Mouse (Mus musculus) layer of hippocampus, postnatal 36 days (tissue): ENCODE data around the gene Shank1. TPM values are rescaled to one million over a fixed set of nuclear protein-coding genes. Genes with fewer than 3 reads are reported as not detected.

Experiments used
- DNase-seq, 2 experiments: peaks; one replicate each; pipeline ENCODE4 v3.0.0; 2022
- total RNA-seq, 2 experiments: library from RNA; stranded (reverse); gene quantifications; 2 replicates each; pipeline ENCODE4 v1.2.3; 2021

Shank1 gene
- total RNA-seq, 2 experiments from 2014 or later: 588 to 654 TPM

DNA sequence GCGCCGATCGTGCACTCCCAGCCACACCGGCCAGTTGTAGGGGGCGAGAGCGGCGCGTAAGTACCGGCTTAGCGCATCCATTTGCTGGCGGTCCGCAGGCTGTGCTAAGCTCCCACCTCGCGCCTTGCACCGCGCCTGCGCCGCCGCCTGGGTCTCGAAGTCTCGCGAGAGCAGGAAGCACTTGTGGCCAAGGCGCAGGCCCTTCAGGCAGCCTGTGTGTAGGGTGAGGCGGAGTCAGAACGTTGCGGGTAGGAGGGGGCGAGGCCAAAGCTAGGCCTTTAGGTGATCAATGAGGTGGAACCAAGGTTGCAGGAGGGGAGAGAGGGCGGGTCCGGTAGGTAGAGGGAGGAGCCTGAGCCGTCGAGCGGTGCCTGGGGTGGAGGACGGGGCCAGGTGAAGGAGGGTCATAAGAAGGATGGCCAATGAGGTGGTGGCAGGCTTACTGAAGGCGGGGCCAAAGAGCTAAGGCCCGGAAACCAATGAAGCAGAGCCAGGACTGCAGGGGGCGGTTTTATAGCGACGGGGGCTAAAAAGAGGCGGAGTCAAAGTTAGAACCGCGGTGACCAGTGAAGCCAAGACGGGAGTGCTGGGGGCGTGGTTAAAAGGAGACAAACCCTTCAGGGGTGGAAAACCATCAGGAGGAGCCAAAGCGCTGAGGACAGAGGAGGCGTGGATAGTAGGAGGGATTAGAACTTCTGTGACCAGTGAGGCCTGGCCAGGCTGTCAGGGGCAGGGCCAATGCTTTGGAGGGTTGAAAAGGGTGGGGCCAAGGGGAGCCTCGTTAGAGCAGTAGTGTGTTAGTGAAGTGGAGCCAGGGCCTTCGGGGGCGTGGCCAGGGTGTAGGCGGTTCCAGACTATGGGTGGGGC, 5.0 kb upstream of the Shank1 start:
- DNase-seq: peak; percentile 97

DNA sequence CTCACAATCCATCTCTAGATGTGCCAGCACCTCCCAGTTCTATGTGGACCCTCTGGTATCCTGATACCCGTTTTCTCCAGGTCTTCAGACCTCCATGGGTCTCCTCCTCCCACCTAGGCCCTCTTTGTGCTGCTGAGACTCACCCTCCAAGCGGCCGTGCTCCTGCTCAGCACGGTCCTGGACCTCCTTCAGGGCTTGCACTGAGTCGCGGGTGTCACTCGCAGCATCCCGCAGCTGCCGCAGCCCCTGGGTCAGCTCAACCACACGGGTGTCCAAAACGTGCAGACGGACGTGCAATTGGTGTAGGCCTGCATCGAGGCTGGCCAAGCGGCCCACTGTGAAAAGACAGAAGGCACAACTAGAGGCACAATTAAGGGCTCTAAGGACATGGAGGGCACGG, 4.4 kb upstream of the Shank1 start:
- no peak for DNase-seq

DNA sequence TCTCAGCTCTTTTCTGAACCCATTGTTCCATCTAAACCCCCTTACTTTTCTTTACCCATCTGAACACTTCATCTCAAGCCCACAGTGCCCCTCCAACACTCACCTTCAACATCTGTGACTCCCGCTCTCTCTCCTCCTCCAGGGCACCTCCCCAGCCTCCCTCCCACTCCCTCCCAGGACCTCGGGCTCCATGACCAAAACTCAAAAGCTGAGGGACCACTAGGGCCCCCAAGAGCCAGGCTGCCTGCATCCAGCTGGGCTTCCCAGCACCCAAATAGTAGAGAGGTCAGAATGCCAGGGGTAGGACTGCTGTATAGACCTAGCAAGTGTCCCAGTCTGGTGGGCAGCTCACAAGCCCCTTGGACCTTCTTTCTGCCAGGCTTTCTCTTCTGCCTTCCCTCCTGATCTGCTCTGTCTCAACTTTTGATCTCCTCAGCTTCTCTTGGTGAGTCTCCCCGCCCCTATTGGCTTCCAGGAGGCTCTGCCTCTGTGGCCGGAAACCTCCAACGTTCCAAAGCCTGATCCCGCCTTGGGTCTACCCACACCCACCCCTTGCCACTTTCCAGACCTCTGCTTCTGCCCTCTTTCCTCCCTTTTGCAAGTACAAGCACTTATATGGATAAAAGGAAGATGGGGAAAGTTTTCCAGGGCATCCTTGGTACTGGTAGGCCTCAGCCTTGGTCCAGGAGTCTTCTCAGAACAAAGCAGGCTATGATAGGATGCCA, 3.4 kb upstream of the Shank1 start, which contains the start of gene Clec11a:
TSS of gene Clec11a (minus strand) at position 387 of the 725 bp plus-strand sequence.
- DNase-seq: no peak

DNA sequence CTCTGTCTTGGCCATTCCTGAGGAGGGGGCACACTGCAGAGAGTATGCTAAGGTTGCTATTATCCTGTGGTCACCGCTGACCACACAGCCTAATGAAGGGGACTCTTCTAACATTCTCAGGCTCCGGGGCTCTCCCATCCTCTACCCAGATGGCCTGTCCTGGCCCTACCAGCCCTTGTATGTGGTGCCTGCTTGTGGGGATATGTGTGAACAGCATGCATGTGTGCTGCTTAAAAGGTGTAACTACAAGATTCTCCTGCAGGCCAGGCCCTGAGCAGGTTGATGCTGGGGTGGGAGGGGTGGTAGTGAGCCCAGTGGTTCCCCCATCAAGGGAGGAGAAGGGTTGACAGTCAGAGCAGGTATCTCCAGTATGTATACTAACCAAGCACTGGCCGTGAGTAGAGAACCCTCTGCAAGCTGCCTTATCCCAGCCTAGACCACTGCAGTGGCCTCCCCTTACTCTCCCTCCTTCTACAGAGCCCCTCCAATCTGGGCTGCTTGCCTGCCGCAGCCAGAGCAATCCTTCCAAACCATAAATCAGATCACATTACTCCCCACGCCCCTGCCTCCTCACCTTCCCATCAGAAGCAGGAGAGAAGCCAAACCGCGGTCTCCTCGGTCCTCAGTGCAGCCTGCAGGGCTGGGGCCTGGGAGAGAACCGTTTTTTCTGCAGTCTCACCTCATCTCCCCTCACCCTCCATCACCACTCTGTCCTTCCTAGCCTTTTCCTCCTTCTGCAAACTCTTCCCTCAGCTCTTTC, 2.6 kb upstream of the Shank1 start:
- DNase-seq: no peak

DNA sequence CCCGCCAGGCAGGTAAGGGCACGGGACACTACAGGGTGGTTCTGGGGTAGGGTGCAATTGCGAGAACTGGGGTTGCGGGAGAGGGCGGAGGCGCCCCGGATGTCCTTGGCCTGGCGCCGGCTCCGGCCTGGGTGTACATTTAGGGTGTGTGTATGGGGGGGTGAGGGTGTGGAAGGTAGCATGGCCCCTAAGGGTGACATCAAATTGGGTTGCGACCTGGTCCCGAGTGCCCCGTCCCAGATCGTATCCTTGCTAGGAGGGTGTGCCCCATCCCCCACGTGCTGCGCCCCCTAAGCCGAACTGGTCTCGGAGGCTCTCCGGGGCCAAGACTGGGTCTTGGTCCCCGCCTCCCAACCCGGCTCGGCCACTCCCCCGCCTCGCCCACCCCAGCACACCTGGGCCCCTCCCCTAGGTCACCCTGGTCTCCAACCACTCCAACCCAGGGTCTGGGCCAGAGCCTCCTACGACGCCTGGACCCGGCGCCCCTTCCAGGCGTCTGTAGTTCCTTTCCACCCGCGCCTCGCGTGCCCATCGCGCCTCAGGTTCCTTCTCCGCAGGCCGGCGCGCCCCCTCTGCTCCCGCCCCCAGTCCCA, 328 bp downstream of the Shank1 start:
- DNase-seq: no peak

DNA sequence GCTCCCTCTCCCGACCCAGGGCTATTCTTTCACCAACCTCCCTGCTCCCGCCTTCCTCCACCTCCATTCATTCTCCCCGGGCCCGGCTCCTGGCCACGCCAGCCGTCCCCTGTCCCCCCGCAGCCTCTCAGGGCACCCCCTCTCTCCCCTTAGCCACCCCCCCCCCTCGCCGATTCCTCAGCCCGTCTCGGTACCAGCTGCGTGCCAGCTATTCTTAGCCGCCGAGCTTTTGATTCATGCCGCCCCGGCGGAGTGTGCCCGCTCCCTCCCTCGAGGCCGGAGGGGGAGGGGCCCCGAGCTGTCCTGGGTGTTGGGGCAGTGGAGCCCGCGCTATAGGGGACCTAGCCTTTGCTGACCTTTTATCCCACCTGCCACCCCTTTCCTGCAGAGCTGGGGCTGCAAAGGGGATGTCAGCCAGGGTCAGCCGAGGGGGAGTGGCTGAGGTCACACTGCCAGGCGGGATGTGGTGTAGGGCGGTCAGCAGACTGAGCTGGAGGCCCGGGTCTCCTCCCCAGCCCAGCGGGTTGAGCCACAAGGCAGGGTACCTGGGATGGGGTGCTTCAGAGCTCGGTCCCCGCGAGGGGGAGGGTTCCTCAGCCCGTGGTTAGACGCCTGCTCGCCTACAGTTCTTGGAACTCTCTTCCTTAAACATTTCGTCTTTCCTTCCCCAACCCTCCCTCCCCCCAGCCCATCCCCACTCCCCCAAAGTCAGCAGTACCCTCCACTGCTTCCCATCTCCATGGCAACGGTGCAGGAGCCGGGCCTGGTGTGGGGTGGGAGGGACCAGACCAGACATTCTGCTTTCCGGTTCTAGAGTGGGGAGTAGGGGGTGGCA, 1.0 kb downstream of the Shank1 start:
- peak; percentile 58 to 68 for DNase-seq

DNA sequence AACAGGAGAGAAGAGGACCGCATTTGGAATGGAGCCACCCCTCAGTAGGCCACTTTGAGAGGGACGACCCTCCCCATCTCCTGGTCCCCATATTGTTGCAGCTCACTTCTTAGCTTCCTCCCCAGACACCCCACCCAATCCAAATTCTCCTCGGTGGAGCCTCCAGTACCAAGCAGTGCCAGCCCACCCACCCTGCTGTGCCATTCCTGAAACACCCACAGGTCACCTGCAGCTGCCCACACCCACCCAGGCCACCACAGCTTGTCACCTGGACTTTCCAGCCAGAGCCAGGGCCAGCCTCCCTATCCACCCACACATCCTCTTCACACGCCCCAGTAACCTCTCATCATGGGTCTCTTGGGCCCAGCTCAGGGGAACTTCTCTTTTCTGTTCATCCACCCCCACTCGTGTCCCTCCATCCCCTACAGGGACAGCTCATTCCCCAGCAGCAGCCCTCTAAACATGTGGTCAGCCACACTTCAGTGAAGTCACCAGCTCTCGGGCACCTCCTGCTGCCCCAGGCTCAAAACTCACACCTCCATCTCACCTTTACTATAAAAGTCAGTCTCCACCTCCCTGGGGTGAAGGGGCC, 1.8 kb downstream of the Shank1 start:
- no peak for DNase-seq

DNA sequence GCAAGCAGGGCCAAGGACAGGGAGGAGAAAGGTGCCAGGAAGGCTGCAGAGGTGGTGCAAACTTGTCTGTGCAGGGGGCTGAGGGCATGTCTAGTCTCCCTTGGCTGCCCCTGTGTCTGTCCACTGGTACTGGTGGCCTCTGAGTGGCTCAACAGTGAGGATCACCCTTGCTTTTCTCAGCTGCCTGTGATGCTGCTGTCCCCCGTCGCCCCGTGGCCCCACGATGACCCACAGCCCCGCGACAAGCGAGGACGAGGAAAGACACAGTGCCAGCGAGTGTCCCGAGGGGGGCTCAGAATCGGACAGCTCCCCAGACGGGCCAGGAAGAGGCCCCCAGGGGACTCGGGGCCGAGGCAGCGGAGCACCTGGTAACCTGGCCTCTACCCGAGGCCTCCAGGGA, 2.4 kb downstream of the Shank1 start:
- DNase-seq: no peak

DNA sequence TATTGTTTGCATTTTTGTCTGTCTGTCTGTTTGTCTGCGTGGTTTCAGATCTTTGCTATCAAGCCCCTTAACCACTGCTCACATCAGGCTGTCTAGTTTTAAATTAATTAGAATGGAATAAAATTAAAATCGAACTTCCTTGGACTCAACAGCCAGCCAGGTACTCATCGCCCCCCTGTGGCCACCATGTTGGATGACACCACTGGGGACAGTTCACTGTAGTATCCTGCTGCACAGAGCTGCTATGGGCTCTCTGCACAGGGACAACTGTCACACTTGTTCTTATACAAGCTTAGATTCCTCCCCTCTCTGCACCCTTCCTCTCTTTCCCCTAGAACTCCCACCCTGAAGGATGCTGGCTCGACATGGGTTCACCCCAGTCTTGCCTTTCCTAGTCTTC, 7.9 kb downstream of the Shank1 start:
- no peak for DNase-seq

DNA sequence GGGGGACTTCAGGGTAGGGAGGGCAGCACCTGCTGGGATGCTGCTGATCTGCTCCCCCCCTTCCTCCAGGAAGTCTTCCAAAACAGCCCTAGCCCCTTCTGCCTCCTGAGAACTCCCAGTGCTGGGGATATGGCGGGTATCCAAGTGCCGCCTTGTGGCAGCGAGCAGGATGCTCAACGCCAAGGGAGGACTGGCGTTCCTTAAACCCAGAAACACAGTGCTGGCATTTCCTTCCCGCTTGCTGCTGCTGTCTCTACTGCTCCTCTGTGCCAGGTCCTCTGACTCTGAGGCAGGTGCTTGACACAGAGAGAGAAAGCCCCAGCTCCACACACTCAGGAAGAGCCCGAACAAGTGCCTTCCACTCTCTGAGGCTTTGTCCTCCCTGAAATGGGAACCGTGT, 10.8 kb downstream of the Shank1 start:
- peak; percentile 72 to 74 for DNase-seq

DNA sequence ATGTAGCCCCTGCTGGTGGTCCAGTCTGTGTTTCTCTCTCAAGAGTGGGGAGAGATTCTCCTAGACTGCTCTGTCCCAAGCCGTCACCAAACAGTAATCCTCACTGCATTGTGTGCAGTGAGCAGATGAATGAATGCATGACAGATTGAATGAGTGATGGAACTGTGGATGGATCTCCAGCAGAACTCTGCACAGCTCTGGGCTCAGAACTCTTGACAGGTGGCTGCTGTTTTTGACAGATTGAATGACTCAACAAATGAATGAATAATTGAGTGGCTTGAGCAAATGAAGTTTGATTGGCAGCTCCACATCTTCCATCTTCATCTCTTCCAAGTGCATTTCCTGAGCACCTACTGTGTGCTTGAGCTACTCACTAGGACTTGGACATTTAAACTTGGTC, 12.2 kb downstream of the Shank1 start:
- peak in 1 of 2 experiments; percentile 50 for DNase-seq

DNA sequence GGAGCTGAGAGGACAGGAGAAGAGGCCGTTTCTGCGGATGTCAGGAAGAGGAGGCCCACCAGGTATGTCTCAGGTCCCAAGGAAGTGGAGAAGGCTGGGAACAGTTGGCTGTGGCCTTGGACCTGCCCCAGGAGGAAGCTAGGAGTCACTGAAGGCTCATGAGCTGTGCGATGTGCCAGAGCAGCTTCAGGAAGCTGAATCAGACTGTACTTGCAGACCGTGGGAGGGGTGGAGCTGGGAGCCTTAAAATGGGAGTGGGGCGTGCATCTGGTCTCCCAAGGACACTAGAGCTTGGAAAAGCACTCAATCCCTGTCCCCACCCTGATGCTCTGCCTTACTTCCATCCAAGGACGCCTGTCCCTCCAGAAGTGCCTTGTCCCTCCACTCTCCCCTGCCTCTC, 16.6 kb downstream of the Shank1 start:
- no peak for DNase-seq

DNA sequence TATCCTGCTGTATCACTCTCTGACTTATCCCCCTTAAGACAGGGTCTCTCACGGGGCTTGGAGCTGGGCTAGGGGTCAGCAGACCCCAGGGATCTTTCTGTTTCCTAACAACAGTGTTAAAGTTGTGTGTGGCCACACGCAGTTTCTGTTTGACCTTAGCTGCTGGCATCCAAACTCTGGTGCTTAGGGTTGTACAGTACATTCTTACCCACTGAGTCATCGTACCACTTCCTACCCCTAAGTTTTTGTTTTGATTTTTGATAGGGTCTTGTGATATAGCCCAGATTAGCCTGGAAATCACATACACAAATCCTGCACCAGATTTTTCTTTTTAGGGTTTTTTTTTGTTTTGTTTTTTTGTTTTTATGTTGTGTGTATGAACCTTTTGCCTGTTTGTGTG, 22.3 kb downstream of the Shank1 start:
- DNase-seq: no peak

DNA sequence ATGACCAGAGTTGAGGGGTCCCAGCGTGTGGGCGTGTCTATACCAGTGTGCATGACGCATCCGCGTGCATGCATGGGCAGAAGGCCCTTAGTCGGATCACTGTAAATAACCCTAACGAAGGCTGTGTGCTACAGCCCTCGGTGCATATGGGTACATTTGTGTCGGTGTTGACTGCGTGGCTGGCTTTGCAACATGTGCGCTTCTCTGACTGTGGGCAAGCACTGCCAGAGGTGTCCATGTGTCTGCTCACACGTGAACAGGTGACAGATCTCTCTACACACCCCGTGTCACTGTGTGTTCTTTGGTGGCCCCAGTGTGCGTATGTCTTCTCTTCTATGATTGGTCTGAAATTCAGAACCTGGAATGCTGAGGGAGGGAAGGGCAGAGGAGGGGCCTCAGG, 24.1 kb downstream of the Shank1 start:
- no peak for DNase-seq

DNA sequence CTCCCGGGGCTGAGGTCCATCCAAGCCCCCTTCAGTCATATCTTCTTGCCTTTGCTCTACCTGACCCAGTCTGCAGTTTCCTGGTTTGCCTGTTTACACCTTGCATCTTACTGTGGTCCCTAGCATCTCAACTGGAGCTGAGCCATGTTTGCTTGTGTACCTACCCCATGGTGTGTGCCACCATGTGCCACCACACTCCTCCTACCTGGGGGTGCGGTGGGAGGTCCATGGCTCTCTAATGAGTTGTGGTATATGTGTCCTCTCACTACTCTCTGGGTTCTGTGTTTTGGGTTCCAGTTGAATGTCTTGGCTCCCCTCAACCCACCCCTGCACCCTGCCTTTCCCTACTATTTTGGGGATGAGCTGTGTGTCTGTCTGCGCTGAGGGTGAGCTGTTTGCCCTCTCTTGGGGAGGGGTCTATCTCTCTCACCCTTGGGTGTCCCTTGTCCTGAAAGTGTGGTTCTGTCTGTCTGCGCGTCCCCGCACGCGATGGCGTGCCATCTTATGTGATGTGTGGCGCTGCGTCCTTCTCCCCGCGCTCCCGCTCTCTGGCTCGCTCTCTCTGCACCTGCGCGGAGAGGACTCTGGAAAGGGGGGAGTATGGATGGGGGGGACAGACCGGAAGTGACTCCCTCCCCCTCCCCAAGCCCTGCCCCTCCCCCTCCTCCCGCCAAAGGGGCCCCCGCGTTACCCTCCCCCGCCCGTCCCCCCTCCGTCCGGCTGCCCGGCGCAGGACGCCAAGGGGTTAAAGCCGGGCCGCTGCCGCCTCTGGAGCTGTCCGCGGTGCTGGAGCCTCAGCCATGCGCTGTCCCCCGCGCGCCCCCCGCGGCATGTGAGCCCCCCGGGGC, 25.2 kb downstream of the Shank1 start:
- DNase-seq: no peak

DNA sequence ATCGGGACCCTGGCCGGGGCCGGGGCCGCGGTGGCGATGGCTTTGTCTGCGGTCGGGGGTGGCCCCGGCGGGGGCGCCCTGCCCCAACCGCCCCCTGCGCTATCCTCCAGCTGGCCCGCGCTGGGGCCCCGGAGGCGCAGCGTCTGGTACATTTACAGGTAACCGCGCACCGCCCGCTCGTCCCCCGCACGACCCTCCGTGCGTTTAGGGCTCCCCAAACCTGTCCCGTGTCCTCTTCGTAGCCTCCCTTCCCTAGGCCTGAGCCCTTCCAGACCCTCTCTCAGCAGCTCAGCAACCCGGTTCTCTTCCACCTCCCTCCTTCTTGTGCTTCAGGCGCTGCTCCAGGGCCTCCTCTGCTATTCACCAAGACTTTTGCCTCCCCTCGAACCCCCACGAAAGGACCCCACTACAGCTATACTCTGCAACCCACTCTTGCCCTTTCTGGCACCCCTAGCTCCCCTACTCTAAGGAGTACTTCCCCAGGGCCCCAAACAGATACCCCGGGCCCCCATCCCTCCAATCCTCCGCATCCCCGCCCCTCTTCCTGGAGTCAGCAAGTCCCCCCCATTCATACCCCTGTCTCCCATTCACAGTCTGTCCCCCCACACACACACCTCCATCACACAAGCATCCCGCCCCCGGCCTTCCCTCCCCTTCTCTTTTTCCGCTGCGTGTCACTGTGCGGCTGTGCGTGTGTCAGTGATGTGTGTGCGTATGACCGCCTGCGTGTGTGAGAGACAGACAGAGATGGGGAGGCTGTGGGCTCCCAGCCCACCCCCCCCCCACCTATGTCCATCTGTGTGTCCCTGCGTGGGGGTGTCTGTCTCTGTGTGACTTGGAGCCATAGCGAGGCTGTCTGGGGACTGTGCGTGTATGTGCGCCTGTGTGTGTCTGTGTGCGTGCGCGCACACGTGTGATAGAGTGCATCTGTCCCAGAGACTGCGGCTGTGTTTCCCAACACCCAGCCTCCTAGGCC, 26.3 kb downstream of the Shank1 start:
- no peak for DNase-seq

DNA sequence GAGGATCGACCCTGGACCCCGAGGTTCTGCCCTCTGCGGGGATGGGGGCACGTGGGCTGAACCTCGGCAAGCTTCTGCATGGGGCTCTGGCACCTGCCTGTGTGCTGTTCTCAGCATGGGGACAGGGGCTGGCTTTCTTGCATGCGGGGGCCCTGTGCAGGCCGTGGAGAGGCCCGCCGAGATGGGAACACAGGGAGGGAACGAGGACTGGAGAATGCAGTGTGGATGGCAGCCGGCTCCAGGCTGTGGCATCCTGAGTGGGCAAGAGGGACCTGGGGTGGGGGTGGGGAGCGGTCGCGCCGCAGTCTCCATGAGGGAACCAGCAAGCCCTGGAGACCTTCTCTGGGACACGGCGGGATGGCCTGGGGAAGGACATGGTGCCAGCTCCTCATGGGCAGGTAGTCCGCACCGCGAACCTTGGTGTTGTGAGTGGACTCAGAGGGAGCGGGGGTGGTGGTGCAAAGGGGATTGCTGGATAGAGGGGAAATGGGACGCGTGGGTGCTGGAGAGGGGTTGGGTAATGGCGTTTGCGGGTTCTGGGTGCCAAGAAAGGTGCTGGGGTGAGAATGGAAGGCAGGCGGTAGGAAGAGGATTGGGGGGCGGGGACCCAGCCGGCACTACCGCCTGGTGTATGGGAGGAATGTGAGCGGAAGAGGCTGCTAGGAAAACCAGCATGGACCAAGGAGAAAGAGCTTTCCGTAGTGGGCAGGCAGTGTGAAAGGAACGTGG, 27.2 kb downstream of the Shank1 start:
- DNase-seq: no peak

DNA sequence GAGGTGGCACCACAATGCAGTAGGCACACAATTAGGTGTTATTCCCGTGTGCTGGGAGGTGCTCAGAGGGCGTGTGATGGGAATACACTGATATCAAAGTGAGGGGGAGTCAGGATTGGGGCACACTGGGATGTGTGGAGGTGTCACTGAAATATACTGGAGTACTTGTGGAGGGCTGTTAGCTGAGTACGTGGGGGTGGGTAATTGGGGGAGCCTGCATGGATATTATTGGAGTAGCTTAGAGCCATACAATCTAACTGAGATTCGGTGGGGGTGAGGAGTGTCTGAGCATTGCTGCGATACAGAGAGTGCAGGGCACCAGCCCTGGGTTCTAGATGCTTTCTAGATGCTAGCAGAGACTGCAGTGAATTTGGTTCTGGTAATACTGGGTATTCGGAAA, 30.2 kb downstream of the Shank1 start:
- DNase-seq: no peak
